Mouse (Mus musculus) adrenal gland, postnatal 4 days (tissue): Measurements from ENCODE around the gene Supt16. TPM values are rescaled to one million over a fixed set of nuclear protein-coding genes. Genes with fewer than 3 reads are reported as not detected.

Experiments
- DNase-seq, 2 experiments: peaks; one replicate each; pipeline ENCODE4 v3.0.0; 2021 to 2022; ENCODE audit warnings: low spot score in 2 of 2, mixed read lengths in 2 of 2
- total RNA-seq, 2 experiments: library from RNA; stranded (reverse); gene quantifications; 2 replicates each; pipeline ENCODE4 v1.2.3; 2021

Supt16 gene
- total RNA-seq, 2 experiments from 2014 or later, result 76.4 to 86.7 TPM

DNA sequence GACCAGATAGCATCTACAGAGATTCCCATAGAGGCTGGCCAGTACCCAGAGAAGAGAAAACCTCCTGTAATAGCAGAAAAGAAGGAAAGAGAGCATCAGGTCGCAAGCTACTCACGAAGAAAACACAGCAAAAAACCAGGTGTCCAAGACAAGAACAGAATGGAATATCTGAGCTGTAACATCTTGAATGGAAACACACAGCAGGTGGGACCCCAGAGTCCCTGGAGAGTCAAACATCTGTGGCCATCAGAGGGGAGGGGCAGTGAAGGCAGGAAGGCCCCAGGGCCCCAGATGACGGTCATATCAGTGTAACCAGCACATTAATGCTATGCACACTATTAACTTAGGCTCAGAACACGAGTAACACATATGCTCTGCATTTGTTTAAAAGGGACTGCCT lies 47.3 kb downstream of the Supt16 start:
- no peak for DNase-seq

- DNase-seq, result no peak
Measured at GRCm38 (mm10) chr14:52146540-52146939, 50.7 kb downstream of the Supt16 start.

DNA sequence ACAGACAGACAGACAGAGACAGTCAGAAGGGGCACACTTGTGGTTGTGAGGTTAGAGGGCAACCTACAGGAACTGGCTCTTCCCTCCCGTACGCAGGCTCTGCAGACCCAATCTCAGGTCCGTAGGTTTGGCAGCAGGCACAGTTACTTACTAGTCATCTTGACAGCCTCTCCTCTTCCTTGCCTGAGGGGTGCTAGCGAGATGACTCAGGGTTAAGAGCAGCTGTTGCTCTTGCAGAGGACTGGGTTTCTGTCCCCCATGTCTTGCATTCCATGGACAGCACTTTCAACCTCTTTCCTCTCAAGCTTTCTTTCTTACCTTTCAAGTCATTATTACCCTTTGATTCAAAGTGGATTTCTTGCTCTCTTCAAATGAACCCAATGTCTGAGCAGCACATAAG lies 53.1 kb downstream of the Supt16 start:
- no peak for DNase-seq

- no peak for DNase-seq
Measured at GRCm38 (mm10) chr14:52141445-52142127, 55.6 kb downstream of the Supt16 start.

DNA sequence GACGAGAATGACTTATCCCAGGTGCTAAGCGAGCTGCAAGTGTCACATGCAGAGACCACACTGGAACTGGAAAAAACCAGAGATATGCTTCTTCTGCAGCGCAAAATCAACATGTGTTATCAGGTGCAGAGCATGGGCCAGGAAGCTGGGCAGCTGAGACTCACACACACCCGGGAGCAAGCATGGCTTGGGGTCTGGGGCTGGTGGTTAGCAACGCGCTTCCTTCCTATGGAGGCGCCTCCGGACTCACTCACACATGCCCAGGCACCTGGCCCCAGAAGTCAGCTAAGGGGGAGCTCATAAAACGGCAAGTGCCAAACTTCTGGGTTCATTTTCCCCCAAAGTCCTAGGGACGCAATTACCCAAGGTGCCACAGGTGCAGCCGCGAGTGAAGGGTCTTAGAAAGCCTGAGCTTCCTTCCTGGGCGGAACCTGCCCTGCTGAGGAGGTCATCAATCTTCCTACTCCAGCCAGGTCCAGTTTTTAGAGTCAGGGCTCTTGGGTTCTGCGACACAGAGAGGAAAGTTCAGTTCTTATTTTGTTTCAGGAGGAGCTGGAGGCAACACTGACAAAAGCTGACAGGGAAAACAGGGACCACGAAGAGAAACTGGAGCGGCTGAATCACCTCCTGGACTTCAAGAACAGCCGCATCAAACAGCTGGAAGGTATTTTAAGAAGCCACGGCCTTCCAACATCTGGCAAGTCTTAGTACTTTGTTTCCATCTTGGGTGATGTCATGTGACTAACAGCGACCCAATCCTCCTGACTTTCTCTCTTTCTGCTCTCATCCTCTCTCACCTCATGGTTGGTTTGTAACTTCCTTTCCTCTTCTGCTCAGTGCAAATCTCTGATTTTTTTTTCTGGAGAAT lies 56.4 kb downstream of the Supt16 start:
- DNase-seq, result no peak

DNA sequence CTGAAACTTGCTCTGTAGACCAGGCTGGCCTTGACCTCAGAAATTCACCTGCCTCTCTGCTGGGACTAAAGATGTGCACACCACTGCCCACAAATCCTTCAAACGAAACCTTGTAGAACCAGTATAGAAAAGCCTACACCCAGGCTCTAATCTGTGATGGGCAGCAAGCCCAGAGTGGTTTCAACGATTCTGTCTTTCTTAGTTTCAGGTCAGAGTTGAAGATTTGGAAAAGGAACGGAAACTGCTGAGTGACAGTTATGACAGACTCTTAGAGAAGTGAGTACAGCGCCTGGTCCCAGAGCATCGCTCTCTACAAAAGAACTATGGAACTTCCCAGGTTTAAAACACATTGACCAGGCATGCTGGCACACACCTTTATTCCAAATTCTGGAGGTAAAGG lies 63.6 kb downstream of the Supt16 start:
- DNase-seq, result no peak

DNA sequence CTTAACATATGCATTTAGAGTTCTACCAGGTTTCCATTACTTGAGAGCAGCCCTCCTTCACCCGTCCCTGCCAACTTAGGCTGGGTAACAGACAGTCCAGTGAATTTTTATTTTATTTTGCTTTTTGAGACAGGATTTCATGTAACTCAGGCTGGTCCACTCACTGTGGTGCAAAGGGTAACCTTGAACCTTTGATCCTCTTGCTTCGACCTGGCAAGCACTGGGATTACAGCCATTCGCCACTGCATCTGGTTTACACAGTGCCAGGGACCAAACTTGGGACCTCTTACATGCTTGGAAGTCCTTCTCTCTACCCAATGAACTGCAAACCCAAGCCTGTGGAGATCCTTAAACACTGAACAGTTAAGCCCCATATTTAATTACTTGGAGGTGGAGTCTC lies 72.6 kb downstream of the Supt16 start:
- no peak for DNase-seq

- peak; percentile 33 to 52 for DNase-seq
Measured at GRCm38 (mm10) chr14:52123918-52124317, 73.3 kb downstream of the Supt16 start.

- DNase-seq, result no peak
Measured at GRCm38 (mm10) chr14:52120169-52120568, 77.0 kb downstream of the Supt16 start.

GRCm38 (mm10) chr14:52118823-52119608 lies 78.2 kb downstream of the Supt16 start:
- DNase-seq, result peak in 1 of 2 experiments; percentile 25

- DNase-seq, result no peak
Measured at GRCm38 (mm10) chr14:52118456-52118822, 78.8 kb downstream of the Supt16 start.

DNA sequence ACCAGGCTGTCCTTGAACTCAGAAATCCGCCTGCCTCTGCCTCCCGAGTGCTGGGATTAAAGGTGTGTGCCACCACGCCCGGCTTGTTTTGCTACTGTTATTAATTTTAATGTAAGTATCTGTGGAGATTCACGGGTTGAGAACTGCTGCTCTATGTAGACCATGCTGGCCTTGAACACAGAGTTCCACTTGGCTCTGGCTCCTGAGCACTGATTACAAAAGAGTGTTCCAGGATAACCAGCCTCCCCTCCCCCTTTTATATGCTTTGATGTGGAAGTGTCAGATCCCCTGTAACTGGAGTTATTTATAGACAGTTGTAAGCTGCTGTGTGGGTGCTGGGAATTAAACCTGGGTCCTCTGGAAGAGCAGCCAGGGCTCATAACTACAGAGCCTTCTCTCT lies 80.0 kb downstream of the Supt16 start:
- no peak for DNase-seq

DNA sequence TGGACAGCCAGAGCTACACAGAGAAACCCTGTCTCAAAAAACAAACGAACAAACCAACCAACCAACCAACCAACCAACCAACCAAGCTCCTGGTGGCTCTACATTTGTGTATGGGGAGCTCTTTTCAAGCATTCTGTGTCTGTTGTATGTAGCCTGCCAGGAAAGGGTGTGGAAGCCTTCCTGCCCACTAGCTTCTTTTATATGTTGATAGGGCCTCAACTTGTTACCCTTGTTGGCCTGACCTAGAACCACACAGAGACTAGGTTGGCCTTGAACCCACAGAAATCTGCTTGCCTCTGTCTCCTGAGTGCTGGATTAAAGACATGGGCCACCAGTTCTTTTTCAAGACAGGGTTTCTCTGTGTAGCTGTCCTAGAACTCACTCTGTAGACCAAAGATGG lies 83.1 kb downstream of the Supt16 start:
- DNase-seq, result no peak

Other genes starting within 250 kb of the Supt16 start
- gene Arhgef40, start 212.7 kb downstream of the Supt16 start, total RNA-seq, result 100 to 1,000 TPM; 102 to 110 TPM
- gene Tmem253, start 181.8 kb downstream of the Supt16 start, total RNA-seq, result 1 to 10 TPM; 1.6 to 3.6 TPM
- gene Zfp219, start 176.7 kb downstream of the Supt16 start, total RNA-seq, result 10 to 100 TPM; 84.4 to 84.6 TPM
- gene Olfr221, start 155.0 kb downstream of the Supt16 start, total RNA-seq, result not detected
- 100 to 1,000 TPM; 247 to 267 TPM for gene Hnrnpc, start 93.4 kb downstream of the Supt16 start, total RNA-seq
- 1 to 10 TPM in 1 of 2 experiments, under 1 TPM in 1; 0.37 to 1.6 TPM for gene Rpgrip1, start 86.7 kb downstream of the Supt16 start, total RNA-seq
- gene Chd8, start 60.4 kb upstream of the Supt16 start, total RNA-seq, result 100 to 1,000 TPM; 153 to 165 TPM
- gene Tox4, start 81.7 kb upstream of the Supt16 start, total RNA-seq, result 10 to 100 TPM; 61.8 to 62.0 TPM
- gene Rab2b, start 82.1 kb upstream of the Supt16 start, total RNA-seq, result 10 to 100 TPM; 38.9 to 39.8 TPM
- 10 to 100 TPM; 32.0 to 41.9 TPM for gene Mettl3, start 107.7 kb upstream of the Supt16 start, total RNA-seq
- 10 to 100 TPM; 17.0 to 20.1 TPM for gene Sall2, start 131.3 kb upstream of the Supt16 start, total RNA-seq
- gene Olfr1513, start 159.0 kb upstream of the Supt16 start, total RNA-seq, result not detected
- not detected for gene Olfr1512, start 181.8 kb upstream of the Supt16 start, total RNA-seq
- not detected for gene Olfr1511, start 200.0 kb upstream of the Supt16 start, total RNA-seq
- not detected for gene Olfr1510, start 217.0 kb upstream of the Supt16 start, total RNA-seq
- not detected for gene Olfr1509, start 245.6 kb upstream of the Supt16 start, total RNA-seq